Mouse (Mus musculus): ENCODE data around the gene Ager. TPM values are rescaled to one million over a fixed set of nuclear protein-coding genes. Genes with fewer than 3 reads are reported as not detected.

Ager gene
- total RNA-seq, 2 experiments from 2014 or later: 2.6 to 3.0 TPM

Other genes with a start within 250 kb of the Ager start
- not detected in 2 replicates for gene Btnl2, start 243.0 kb upstream of the Ager start, total RNA-seq (2015)
- not detected in 2 replicates for gene Btnl2, start 243.0 kb upstream of the Ager start, total RNA-seq (2017)
- gene Btnl1, start 220.7 kb upstream of the Ager start, total RNA-seq (2015): not detected in 2 replicates
- not detected in 2 replicates for gene Btnl1, start 220.7 kb upstream of the Ager start, total RNA-seq (2017)
- 1.7 and 4.5 TPM in 2 replicates for gene BC051142, start 199.0 kb upstream of the Ager start, total RNA-seq (2015)
- gene BC051142, start 199.0 kb upstream of the Ager start, total RNA-seq (2017): 1.0 and 2.4 TPM in 2 replicates
- gene Btnl4, start 120.5 kb upstream of the Ager start, total RNA-seq (2015): not detected in 2 replicates
- gene Btnl4, start 120.5 kb upstream of the Ager start, total RNA-seq (2017): not detected in 2 replicates
- gene Btnl6, start 80.5 kb upstream of the Ager start, total RNA-seq (2015): not detected in 2 replicates
- not detected in 2 replicates for gene Btnl6, start 80.5 kb upstream of the Ager start, total RNA-seq (2017)
- 0.17 and 0.39 TPM in 2 replicates for gene Notch4, start 33.6 kb upstream of the Ager start, total RNA-seq (2015)
- under 0.01 and 0.14 TPM in 2 replicates for gene Notch4, start 33.6 kb upstream of the Ager start, total RNA-seq (2017)
- 63.4 and 69.0 TPM in 2 replicates for gene Gpsm3, start 8.1 kb upstream of the Ager start, total RNA-seq (2015)
- 14.5 and 20.2 TPM in 2 replicates for gene Gpsm3, start 8.1 kb upstream of the Ager start, total RNA-seq (2017)
- 17.0 and 20.6 TPM in 2 replicates for gene Pbx2, start 6.6 kb upstream of the Ager start, total RNA-seq (2015)
- gene Pbx2, start 6.6 kb upstream of the Ager start, total RNA-seq (2017): 24.9 and 26.7 TPM in 2 replicates
- gene Rnf5, start 5.8 kb downstream of the Ager start, total RNA-seq (2015): 50.6 and 51.6 TPM in 2 replicates
- 17.7 and 18.5 TPM in 2 replicates for gene Rnf5, start 5.8 kb downstream of the Ager start, total RNA-seq (2017)
- gene Agpat1, start 6.4 kb downstream of the Ager start, total RNA-seq (2015): 25.7 and 33.6 TPM in 2 replicates
- 20.2 and 24.9 TPM in 2 replicates for gene Agpat1, start 6.4 kb downstream of the Ager start, total RNA-seq (2017)
- 0.47 and 1.1 TPM in 2 replicates for gene Egfl8, start 18.1 kb downstream of the Ager start, total RNA-seq (2015)
- gene Egfl8, start 18.1 kb downstream of the Ager start, total RNA-seq (2017): 0.92 and 2.2 TPM in 2 replicates
- 26.5 and 33.5 TPM in 2 replicates for gene Ppt2, start 30.6 kb downstream of the Ager start, total RNA-seq (2015)
- gene Ppt2, start 30.6 kb downstream of the Ager start, total RNA-seq (2017): 15.3 and 19.7 TPM in 2 replicates
- gene Prrt1, start 31.7 kb downstream of the Ager start, total RNA-seq (2015): 0.17 and 0.34 TPM in 2 replicates
- not detected in 2 replicates for gene Prrt1, start 31.7 kb downstream of the Ager start, total RNA-seq (2017)
- 3.8 and 4.1 TPM in 2 replicates for gene Fkbpl, start 46.9 kb downstream of the Ager start, total RNA-seq (2015)
- 17.7 and 40.0 TPM in 2 replicates for gene Fkbpl, start 46.9 kb downstream of the Ager start, total RNA-seq (2017)
- gene Atf6b, start 49.3 kb downstream of the Ager start, total RNA-seq (2015): 25.5 and 27.8 TPM in 2 replicates
- gene Atf6b, start 49.3 kb downstream of the Ager start, total RNA-seq (2017): 24.3 and 30.2 TPM in 2 replicates
- not detected in 2 replicates for gene Tnxb, start 72.7 kb downstream of the Ager start, total RNA-seq (2015)
- not detected in 2 replicates for gene Tnxb, start 72.7 kb downstream of the Ager start, total RNA-seq (2017)
- 0.12 and 0.27 TPM in 2 replicates for gene C4b, start 146.0 kb downstream of the Ager start, total RNA-seq (2015)
- gene C4b, start 146.0 kb downstream of the Ager start, total RNA-seq (2017): 0.03 and 0.12 TPM in 2 replicates
- not detected in 2 replicates for gene Cyp21a1, start 206.7 kb downstream of the Ager start, total RNA-seq (2015)
- gene Cyp21a1, start 206.7 kb downstream of the Ager start, total RNA-seq (2017): not detected in 2 replicates
- gene Stk19, start 239.1 kb downstream of the Ager start, total RNA-seq (2015): 19.6 and 27.3 TPM in 2 replicates
- gene Stk19, start 239.1 kb downstream of the Ager start, total RNA-seq (2017): 17.0 and 31.8 TPM in 2 replicates
- gene Dxo, start 239.2 kb downstream of the Ager start, total RNA-seq (2015): 20.2 and 33.2 TPM in 2 replicates
- gene Dxo, start 239.2 kb downstream of the Ager start, total RNA-seq (2017): 18.8 and 28.9 TPM in 2 replicates

Measured in megakaryocyte progenitor cell, adult 5-6 weeks (primary cell).